ENCODE assay signal across 10 mouse cellular contexts in the genomic region with DNA sequence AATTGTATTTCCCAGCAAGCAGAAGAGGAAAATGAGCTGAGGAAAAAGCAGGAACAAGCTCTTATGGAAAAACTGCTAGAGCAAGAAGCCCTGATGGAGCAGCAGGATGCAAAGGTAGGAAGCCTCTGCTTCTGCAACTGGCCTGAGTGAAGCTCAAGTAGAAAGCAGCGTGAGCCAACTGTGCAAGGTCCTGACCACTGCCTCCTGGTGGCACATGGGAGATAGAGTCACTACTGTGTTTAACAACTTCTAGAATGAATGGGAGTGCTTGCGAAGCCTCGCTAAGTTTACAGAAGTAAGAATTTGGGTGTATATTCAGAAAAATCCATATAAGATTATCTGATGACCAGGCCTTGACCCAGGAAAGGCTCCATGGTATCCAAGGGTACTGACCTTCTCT.
DNase-seq lines count a peak whose midpoint lies in the region; ATAC-seq and TF ChIP-seq lines count a peak whose summit lies in the region.
"Had no signal": no experiment of that assay in that cellular context is flagged by ENCODE, and none has a peak within 500 bp of the region (broad histone marks: within the 10 kb centered on the region; RNA-seq: fewer than 3 reads in every experiment).

No protein-coding gene starts in this region.

- in situ Hi-C loops in ES-E14 (cut with MboI; ENCODE audit: low sequenced_read_pairs in 2 of 2, unreplicated experiment in 2 of 2): no loop called here

- H3K9ac ChIP-seq in forebrain, postnatal 0 days: no peak overlapping the region
- H3K9ac ChIP-seq in forebrain, embryonic 13.5 days: no peak overlapping the region
- H3K9ac ChIP-seq in lung, embryonic 14.5 days: no peak overlapping the region
- no peak overlapping the region for H3K9ac ChIP-seq in ES-E14 (ENCODE audit: insufficient read depth, low read depth, low read length, poor library complexity, severe bottlenecking)
- H3K9ac ChIP-seq: midbrain, embryonic 12.5 days had no signal

- no peaks in the 10 kb centered on the region for H3K4me1 ChIP-seq in forebrain, postnatal 0 days (ENCODE audit: insufficient read depth)
- no peaks in the 10 kb centered on the region for H3K4me1 ChIP-seq in forebrain, embryonic 13.5 days
- H3K4me1 ChIP-seq in lung, embryonic 14.5 days (ENCODE audit: insufficient read depth): no peaks in the 10 kb centered on the region
- H3K4me1 ChIP-seq in ES-E14 (ENCODE audit: control insufficient read depth in 2 of 2, insufficient read depth in 2 of 2, low read length in 2 of 2, poor library complexity in 1 of 2): no peaks in the 10 kb centered on the region
- H3K4me1 ChIP-seq: midbrain, embryonic 12.5 days had no signal

- no peaks in the 10 kb centered on the region for H3K27me3 ChIP-seq in forebrain, postnatal 0 days (ENCODE audit: insufficient read depth, low read length)
- H3K27me3 ChIP-seq in forebrain, embryonic 13.5 days: no peaks in the 10 kb centered on the region
- no peaks in the 10 kb centered on the region for H3K27me3 ChIP-seq in lung, embryonic 14.5 days (ENCODE audit: insufficient read depth, low read length)
- H3K27me3 ChIP-seq: midbrain, embryonic 12.5 days had no signal

- no peaks in the 10 kb centered on the region for H3K9me3 ChIP-seq in forebrain, postnatal 0 days (ENCODE audit: low read length)
- H3K9me3 ChIP-seq in forebrain, embryonic 13.5 days (replicated peaks): no peaks in the 10 kb centered on the region
- H3K9me3 ChIP-seq in lung, embryonic 14.5 days (ENCODE audit: low read depth, low read length): no peaks in the 10 kb centered on the region
- no peaks in the 10 kb centered on the region for H3K9me3 ChIP-seq in ES-E14 (ENCODE audit: control insufficient read depth, insufficient read depth, low read depth, low read length)
- H3K9me3 ChIP-seq: midbrain, embryonic 12.5 days had no signal

- WGBS in forebrain, postnatal 0 days: 85% methylated on average over 3 of the region's 3 CpGs
- WGBS in forebrain, embryonic 13.5 days: 89% methylated on average over 3 of the region's 3 CpGs
- 77% methylated on average over 3 of the region's 3 CpGs for WGBS in lung, embryonic 14.5 days

- peaks cover 37% of the 10 kb centered on the region for H3K36me3 ChIP-seq in forebrain, postnatal 0 days (ENCODE audit: insufficient read depth)
- peaks cover 62% of the 10 kb centered on the region for H3K36me3 ChIP-seq in forebrain, embryonic 13.5 days (ENCODE audit: poor library complexity, severe bottlenecking)
- H3K36me3 ChIP-seq in lung, embryonic 14.5 days (ENCODE audit: insufficient read depth): peaks cover 7% of the 10 kb centered on the region
- peaks cover 2% of the 10 kb centered on the region; the same call in 1 of the 2 replicates for H3K36me3 ChIP-seq in ES-E14 (ENCODE audit: control insufficient read depth, insufficient read depth, low read length, poor library complexity, severe bottlenecking)

- H3K27ac ChIP-seq in forebrain, postnatal 0 days (ENCODE audit: low read depth, low read length): no peak overlapping the region
- no peak overlapping the region for H3K27ac ChIP-seq in forebrain, embryonic 13.5 days
- H3K27ac ChIP-seq in lung, embryonic 14.5 days (ENCODE audit: low read depth): no peak overlapping the region
- H3K27ac ChIP-seq in ES-E14 (ENCODE audit: insufficient read depth, low read depth, low read length, poor library complexity, severe bottlenecking): no peak overlapping the region
- H3K27ac ChIP-seq: midbrain, embryonic 12.5 days had no signal

- peak; percentile 54 for TF ChIP-seq CTCF in forebrain, postnatal 0 days (IDR thresholded peaks at IDR 0.05; ENCODE audit: low read depth)
- peak; percentile 36; the same call in 1 of the 2 replicates for TF ChIP-seq CTCF in lung, embryonic 14.5 days (IDR thresholded peaks at IDR 0.05; ENCODE audit: low read depth)

- ATAC-seq in forebrain, postnatal 0 days: no peak
- ATAC-seq in forebrain, embryonic 13.5 days: no peak
- ATAC-seq in lung, embryonic 14.5 days (ENCODE audit: insufficient read depth): no peak

- no peak overlapping the region for H3K4me2 ChIP-seq in forebrain, postnatal 0 days (ENCODE audit: low read depth)
- H3K4me2 ChIP-seq in forebrain, embryonic 13.5 days: no peak overlapping the region
- no peak overlapping the region for H3K4me2 ChIP-seq in lung, embryonic 14.5 days
- H3K4me2 ChIP-seq: liver, embryonic 11.5 days; midbrain, embryonic 12.5 days had no signal

- DNase-seq in forebrain, postnatal 0 days: no peak
- DNase-seq in lung, embryonic 14.5 days: peak; percentile 25
- no peak for DNase-seq in lung, adult 18-20 months
- no peak for DNase-seq in ES-E14 (ENCODE audit: low read depth, low spot score)
- peak; percentile 7 for DNase-seq in forelimb bud, embryonic 11.5 days (ENCODE audit: low read depth, low spot score)
- no peak for DNase-seq in urinary bladder, postnatal 4 days (ENCODE audit: low spot score in 2 of 2)
- DNase-seq in kidney, adult 11 months: no peak

- no peak overlapping the region for H3K4me3 ChIP-seq in forebrain, postnatal 0 days (ENCODE audit: low read depth, low read length)
- H3K4me3 ChIP-seq in forebrain, embryonic 13.5 days: no peak overlapping the region
- H3K4me3 ChIP-seq in lung, embryonic 14.5 days (ENCODE audit: low read depth, low read length): no peak overlapping the region
- no peak overlapping the region for H3K4me3 ChIP-seq in ES-E14 (ENCODE audit: insufficient read depth in 1 of 2, low read depth in 1 of 2, low read length in 2 of 2, poor library complexity in 1 of 2, severe bottlenecking in 1 of 2)
- H3K4me3 ChIP-seq: midbrain, embryonic 12.5 days had no signal

TF ChIP-seq in ES-E14, 5 proteins besides CTCF, POLR2A, EP300 and RAD21:
- TF ChIP-seq HCFC1 (IDR thresholded peaks at IDR 0.05; ENCODE audit: borderline replicate concordance, insufficient read depth, low read length) (no peak), MAFK (IDR thresholded peaks at IDR 0.05; ENCODE audit: insufficient read depth, low read depth, low read length) (no peak), ZNF384 (IDR thresholded peaks at IDR 0.05; ENCODE audit: low read depth, low read length) (no peak), CHD2 (IDR thresholded peaks at IDR 0.05; ENCODE audit: low read depth, low read length) (no peak), ZC3H11A (IDR thresholded peaks at IDR 0.05; ENCODE audit: borderline replicate concordance, low read depth, low read length) (0 out of 2 replicates have a peak, but pooled peaks have one; percentile 13)
TF ChIP-seq in ES-E14: peak in this region for 1.

Comparison
In these comparisons a context has a peak if more than half of its experiments do, and no peak if none do; other contexts are left out.
1. DNase-seq: peak in lung, embryonic 14.5 days (single experiment) and forelimb bud, embryonic 11.5 days (single experiment); none in forebrain, postnatal 0 days (single experiment), lung, adult 18-20 months (0 of 2), ES-E14 (single experiment), urinary bladder, postnatal 4 days (0 of 2) and kidney, adult 11 months (single experiment).